Mouse (Mus musculus): ENCODE results near the gene Clasp2. TPM values are rescaled to one million over a fixed set of nuclear protein-coding genes. Genes with fewer than 3 reads are reported as not detected.
"Not testable (repeated sequence)": the region's sequence is repeated elsewhere in the genome, so short reads cannot be mapped to it uniquely, and the experiment has no call there.

Gene Clasp2
- polyA plus RNA-seq, 1 experiment, result 14.8 TPM

- WGBS, result 45% methylated on average over 4 of the region's 4 CpGs
- TF ChIP-seq POLR2A (IDR thresholded peaks at IDR 0.05; ENCODE audit: borderline replicate concordance, extremely low read depth, low read depth, low read length), result no peak
- TF ChIP-seq CTCF (IDR thresholded peaks at IDR 0.05; ENCODE audit: insufficient read depth, low read length), result no peak
- Histone ChIP-seq H3K4me1 (ENCODE audit: control insufficient read depth, insufficient read depth, low read length) (no peaks in the 10 kb centered on the region), H3K4me3 (replicated peaks; ENCODE audit: extremely low read depth, low read depth, low read length) (no peak overlapping the region)
- DNase-seq, result no peak
Measured at GRCm38 (mm10) chr9:113903136-113903535, 161.9 kb downstream of the Clasp2 start.

GRCm38 (mm10) chr9:113904315-113904714, 163.0 kb downstream of the Clasp2 start:
- H3K4me1 ChIP-seq (ENCODE audit: control insufficient read depth, insufficient read depth, low read length); H3K4me3 ChIP-seq (replicated peaks; ENCODE audit: extremely low read depth, low read depth, low read length); DNase-seq: not testable (repeated sequence)
- WGBS, result 98% methylated on average over 6 of the region's 6 CpGs

GRCm38 (mm10) chr9:113915789-113916188, 174.5 kb downstream of the Clasp2 start:
- DNase-seq, result no peak
- Histone ChIP-seq H3K4me1 (ENCODE audit: control insufficient read depth, insufficient read depth, low read length) (no peaks in the 10 kb centered on the region), H3K4me3 (replicated peaks; ENCODE audit: extremely low read depth, low read depth, low read length) (no peak overlapping the region)
- 95% methylated on average over 5 of the region's 5 CpGs for WGBS
- no peak for TF ChIP-seq POLR2A (IDR thresholded peaks at IDR 0.05; ENCODE audit: borderline replicate concordance, extremely low read depth, low read depth, low read length)

GRCm38 (mm10) chr9:113922677-113923076, 181.4 kb downstream of the Clasp2 start:
- no peak for DNase-seq
- WGBS, result 91% methylated on average over 5 of the region's 5 CpGs
- TF ChIP-seq POLR2A (IDR thresholded peaks at IDR 0.05; ENCODE audit: borderline replicate concordance, extremely low read depth, low read depth, low read length), result no peak
- Histone ChIP-seq H3K4me1 (ENCODE audit: control insufficient read depth, insufficient read depth, low read length) (no peaks in the 10 kb centered on the region), H3K4me3 (replicated peaks; ENCODE audit: extremely low read depth, low read depth, low read length) (no peak overlapping the region)

GRCm38 (mm10) chr9:113924883-113925282, 183.6 kb downstream of the Clasp2 start:
- WGBS, result 87% methylated on average over 5 of the region's 5 CpGs
- no peak for DNase-seq
- Histone ChIP-seq H3K4me1 (ENCODE audit: control insufficient read depth, insufficient read depth, low read length) (no peaks in the 10 kb centered on the region), H3K4me3 (replicated peaks; ENCODE audit: extremely low read depth, low read depth, low read length) (no peak overlapping the region)
- TF ChIP-seq CTCF (IDR thresholded peaks at IDR 0.05; ENCODE audit: insufficient read depth, low read length) (no peak), POLR2A (IDR thresholded peaks at IDR 0.05; ENCODE audit: borderline replicate concordance, extremely low read depth, low read depth, low read length) (no peak)

- no peak for DNase-seq
- Histone ChIP-seq H3K4me3 (replicated peaks; ENCODE audit: extremely low read depth, low read depth, low read length) (no peak overlapping the region), H3K4me1 (ENCODE audit: control insufficient read depth, insufficient read depth, low read length) (peaks cover 3% of the 10 kb centered on the region; the same call in 1 of the 2 replicates)
- WGBS, result 60% methylated on average over 4 of the region's 4 CpGs
- TF ChIP-seq CTCF (IDR thresholded peaks at IDR 0.05; ENCODE audit: insufficient read depth, low read length) (no peak), POLR2A (IDR thresholded peaks at IDR 0.05; ENCODE audit: borderline replicate concordance, extremely low read depth, low read depth, low read length) (no peak)
Measured at GRCm38 (mm10) chr9:113928591-113928990, 187.3 kb downstream of the Clasp2 start.

- TF ChIP-seq CTCF (IDR thresholded peaks at IDR 0.05; ENCODE audit: insufficient read depth, low read length), result no peak
- no peak for TF ChIP-seq POLR2A (IDR thresholded peaks at IDR 0.05; ENCODE audit: borderline replicate concordance, extremely low read depth, low read depth, low read length)
- H3K4me1 ChIP-seq (ENCODE audit: control insufficient read depth, insufficient read depth, low read length), result peaks cover 3% of the 10 kb centered on the region; the same call in 1 of the 2 replicates
- 80% methylated on average over 1 of the region's 1 CpGs for WGBS
- no peak overlapping the region for H3K4me3 ChIP-seq (replicated peaks; ENCODE audit: extremely low read depth, low read depth, low read length)
- no peak for DNase-seq
Measured at GRCm38 (mm10) chr9:113929676-113930075, 188.4 kb downstream of the Clasp2 start.

GRCm38 (mm10) chr9:113930534-113931374, 189.5 kb downstream of the Clasp2 start, which contains the start of gene Ubp1:
TSS of gene Ubp1 (plus strand) at chr9:113930934.
- TF ChIP-seq CTCF (IDR thresholded peaks at IDR 0.05; ENCODE audit: insufficient read depth, low read length) (no peak), POLR2A (IDR thresholded peaks at IDR 0.05; ENCODE audit: borderline replicate concordance, extremely low read depth, low read depth, low read length) (peak; percentile 41; the same call in 1 of the 2 replicates)
- peak; percentile 91 for DNase-seq
- WGBS, result 2% methylated on average over 75 of the region's 86 CpGs
- Histone ChIP-seq H3K4me1 (ENCODE audit: control insufficient read depth, insufficient read depth, low read length) (peaks cover 3% of the 10 kb centered on the region; the same call in 1 of the 2 replicates), H3K4me3 (replicated peaks; ENCODE audit: extremely low read depth, low read depth, low read length) (peak within 1 kb of the TSS; percentile 66)

GRCm38 (mm10) chr9:113931375-113932099, 190.3 kb downstream of the Clasp2 start:
- peak; percentile 32 for DNase-seq
- WGBS, result 1% methylated on average over 82 of the region's 91 CpGs
- TF ChIP-seq CTCF (IDR thresholded peaks at IDR 0.05; ENCODE audit: insufficient read depth, low read length) (no peak), POLR2A (IDR thresholded peaks at IDR 0.05; ENCODE audit: borderline replicate concordance, extremely low read depth, low read depth, low read length) (no peak)
- Histone ChIP-seq H3K4me1 (ENCODE audit: control insufficient read depth, insufficient read depth, low read length) (peaks cover 3% of the 10 kb centered on the region; the same call in 1 of the 2 replicates), H3K4me3 (replicated peaks; ENCODE audit: extremely low read depth, low read depth, low read length) (peak overlapping the region; percentile 66)
